Mouse (Mus musculus) ES-E14 (cell line): ENCODE data around the gene Gm1113. TPM values are rescaled to one million over a fixed set of nuclear protein-coding genes. Genes with fewer than 3 reads are reported as not detected.

Experiments used
- DNase-seq: peaks from one replicate; pipeline ENCODE4 v3.0.0-alpha.2; 2013; ENCODE audit warnings: low read depth, low spot score
- H3K27ac ChIP-seq: 2 replicates; pipeline ENCODE4 v1.5.1; 2012; ENCODE audit warnings: low read depth, mild to moderate bottlenecking, low read length, moderate library complexity, mixed read lengths; ENCODE audit not compliant: poor library complexity, insufficient read depth, severe bottlenecking
- H3K36me3 ChIP-seq: 2 replicates; pipeline ENCODE4 v1.6.1; 2012; ENCODE audit warnings: mild to moderate bottlenecking, low read length, moderate library complexity, mixed read lengths; ENCODE audit not compliant: control insufficient read depth, poor library complexity, insufficient read depth, severe bottlenecking
- H3K4me1 ChIP-seq, 2 experiments: fragments of 150-350 bp in 1 of 2; sonication (generic) in 1 of 2; 2 replicates each; pipeline ENCODE4 v1.6.1; 2012; ENCODE audit warnings: low read length in 2 of 2, mild to moderate bottlenecking in 1 of 2, mixed read lengths in 1 of 2; ENCODE audit not compliant: control insufficient read depth in 2 of 2, insufficient read depth in 2 of 2, poor library complexity in 1 of 2
- H3K4me3 ChIP-seq, 2 experiments: fragments of 150-350 bp in 1 of 2; sonication (generic) in 1 of 2; 2 replicates each; pipeline ENCODE4 v1.5.1; 2012; ENCODE audit warnings: low read length in 2 of 2, low read depth in 1 of 2, mild to moderate bottlenecking in 1 of 2, mixed read lengths in 1 of 2; ENCODE audit not compliant: insufficient read depth in 1 of 2, poor library complexity in 1 of 2, severe bottlenecking in 1 of 2
- H3K9ac ChIP-seq: 2 replicates; pipeline ENCODE4 v1.6.1; 2012; ENCODE audit warnings: low read depth, mild to moderate bottlenecking, low read length, mixed read lengths; ENCODE audit not compliant: poor library complexity, insufficient read depth, severe bottlenecking
- H3K9me3 ChIP-seq: fragments of 150-350 bp; sonication (generic); 2 replicates; pipeline ENCODE4 v1.6.1; 2012; ENCODE audit warnings: low read depth, mild to moderate bottlenecking, low read length; ENCODE audit not compliant: control insufficient read depth, insufficient read depth
- CHD2 ChIP-seq: IDR thresholded peaks from 2 replicates; pipeline ENCODE4 v1.6.1; 2014; ENCODE audit warnings: mild to moderate bottlenecking, low read depth, low read length, inconsistent platforms
- HCFC1 ChIP-seq: IDR thresholded peaks from 2 replicates; pipeline ENCODE4 v1.6.1; 2012; ENCODE audit warnings: low read length, inconsistent platforms, borderline replicate concordance; ENCODE audit not compliant: insufficient read depth
- MAFK ChIP-seq: IDR thresholded peaks from 2 replicates; pipeline ENCODE4 v1.6.1; 2014; ENCODE audit warnings: mild to moderate bottlenecking, low read depth, low read length, inconsistent platforms; ENCODE audit not compliant: insufficient read depth
- ZC3H11A ChIP-seq: IDR thresholded peaks from 2 replicates; pipeline ENCODE4 v1.6.1; 2012; ENCODE audit warnings: low read depth, mild to moderate bottlenecking, inconsistent platforms, low read length, borderline replicate concordance
- ZNF384 ChIP-seq: IDR thresholded peaks from 2 replicates; pipeline ENCODE4 v1.6.1; 2012; ENCODE audit warnings: low read depth, low read length, inconsistent platforms
- in situ Hi-C, 2 experiments: fragments of 600-800 bp; cut with MboI; formaldehyde crosslinking; loops; one replicate each; pipeline ENCODE4 v1.15.1; 2025; ENCODE audit warnings: low sequenced_read_pairs in 2 of 2, inconsistent platforms in 1 of 2; ENCODE audit not compliant: unreplicated experiment in 2 of 2
- total RNA-seq: library from RNA; depleted of rRNA; stranded (reverse); fragments of 300-350 nt; gene quantifications from 2 replicates; pipeline ENCODE4 v1.2.3, GENCODE M21; 2012; rRNA removed

Gm1113 gene
- not detected in 2 replicates for total RNA-seq

DNA sequence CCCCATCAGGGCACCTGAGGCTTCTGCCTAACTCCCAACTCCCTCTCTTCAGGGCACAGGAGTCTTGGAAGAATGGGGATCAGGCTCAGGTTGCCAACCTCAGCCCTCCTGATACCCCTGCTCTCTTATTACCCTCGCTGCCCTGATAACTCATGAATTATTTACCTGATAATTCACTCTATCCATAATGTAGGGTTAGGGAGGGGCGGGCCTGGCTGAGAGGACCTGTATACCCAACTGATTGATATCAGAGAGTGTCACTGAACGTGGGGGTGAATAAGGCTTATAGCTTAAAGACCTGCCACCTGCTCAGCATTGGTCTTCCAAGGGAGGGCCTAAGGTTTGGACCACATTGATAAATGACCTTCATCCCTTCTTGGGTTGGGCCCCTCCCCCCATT lies at the start of gene Gm1113:
TSS of gene Gm1113 (minus strand) at position 101 of the 400 bp plus-strand sequence.
- H3K4me1 ChIP-seq, result no peaks in the 10 kb centered on the region
- DNase-seq, result no peak
- no peak within 1 kb of the TSS for H3K9ac ChIP-seq
- H3K4me3 ChIP-seq, result no peak within 1 kb of the TSS
- TF ChIP-seq CHD2 (no peak), MAFK (no peak), ZNF384 (no peak), HCFC1 (no peak), ZC3H11A (no peak)
- no peaks in the 10 kb centered on the region for H3K9me3 ChIP-seq
- H3K36me3 ChIP-seq, result no peaks in the 10 kb centered on the region
- in situ Hi-C loops, result no loop called here
- H3K27ac ChIP-seq, result no peak within 1 kb of the TSS

DNA sequence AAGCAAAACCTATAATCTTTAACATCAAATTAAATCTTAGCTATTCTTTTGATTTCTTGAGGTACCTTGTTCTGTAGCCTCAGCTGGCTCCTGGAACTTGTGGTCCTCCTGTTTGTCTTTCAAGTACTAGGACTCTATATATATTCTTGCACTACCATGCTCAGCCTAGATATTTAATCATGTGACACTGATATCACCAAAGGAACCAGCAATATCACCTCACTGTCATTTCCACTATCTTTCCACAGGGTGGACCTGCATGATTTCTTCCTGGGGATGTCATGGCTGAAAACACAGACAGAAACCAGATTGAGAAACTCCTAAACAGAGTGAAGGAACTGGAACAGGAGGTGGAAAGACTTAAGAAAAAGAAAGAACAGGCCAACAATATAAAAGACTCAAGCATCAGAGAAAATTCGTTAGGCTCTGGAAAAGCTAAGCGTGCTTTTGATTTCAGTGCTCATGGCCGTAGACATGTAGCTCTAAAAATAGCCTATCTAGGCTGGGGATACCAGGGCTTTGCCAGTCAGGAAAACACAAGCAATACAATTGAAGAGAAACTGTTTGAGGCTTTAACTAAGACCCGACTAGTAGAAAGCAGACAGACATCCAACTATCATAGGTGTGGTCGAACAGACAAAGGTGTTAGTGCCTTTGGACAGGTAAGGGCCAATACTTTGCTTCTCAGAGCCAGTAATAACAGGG lies 46.6 kb upstream of the Gm1113 start:
- in situ Hi-C loops, result no loop called here
- Histone ChIP-seq H3K4me3 (no peak overlapping the region), H3K9me3 (no peaks in the 10 kb centered on the region), H3K9ac (no peak overlapping the region), H3K4me1 (peaks cover 0 to 2% of the 10 kb centered on the region in 2 experiments; a peak in 1 of 4 replicates), H3K27ac (no peak overlapping the region), H3K36me3 (peaks cover 18% of the 10 kb centered on the region)
- no peak for TF ChIP-seq MAFK
- no peak for TF ChIP-seq ZNF384
- no peak for TF ChIP-seq HCFC1
- no peak for TF ChIP-seq ZC3H11A
- no peak for TF ChIP-seq CHD2
- DNase-seq, result no peak

DNA sequence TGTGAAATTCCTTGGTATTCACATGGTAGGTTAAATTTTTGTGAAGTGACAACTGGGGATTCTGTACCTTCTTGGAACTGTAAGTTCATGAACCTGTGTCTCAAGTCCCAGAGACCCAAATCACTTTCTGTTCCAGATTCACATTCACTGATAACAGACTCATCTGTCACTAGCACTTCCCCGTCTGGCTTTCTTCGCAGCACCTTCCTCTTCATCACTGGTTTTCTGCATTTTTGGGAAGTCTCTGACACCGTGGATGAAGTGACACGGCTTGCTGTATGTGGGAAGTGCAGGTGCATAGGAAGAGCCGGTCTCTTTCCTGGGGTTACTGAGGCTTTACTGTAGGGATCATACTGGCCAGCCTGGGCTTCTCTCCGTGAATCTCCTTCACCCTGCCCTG lies 43.5 kb upstream of the Gm1113 start:
- H3K36me3 ChIP-seq, result peaks cover 18% of the 10 kb centered on the region

DNA sequence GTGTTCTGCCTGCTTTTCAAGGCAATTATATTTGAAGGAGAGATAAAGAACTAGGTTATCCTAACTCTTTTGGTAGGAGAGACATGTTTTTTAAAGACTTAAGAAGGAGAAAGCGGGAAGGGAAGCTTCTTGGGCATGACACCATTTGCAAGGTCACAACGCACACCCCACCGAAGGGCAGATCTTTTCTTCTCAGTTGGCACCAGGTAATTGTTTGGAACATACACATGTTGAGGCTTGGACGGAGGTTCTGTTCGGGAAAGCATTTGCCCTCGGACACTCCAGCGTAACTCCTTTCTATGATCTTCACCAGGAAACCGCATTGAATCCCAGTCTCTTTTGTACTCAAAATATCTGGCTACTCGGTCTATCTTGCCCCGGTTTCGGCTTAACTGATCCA lies 43.0 kb upstream of the Gm1113 start:
- H3K9ac ChIP-seq, result no peak overlapping the region; the same call in 1 of the 2 replicates
- TF ChIP-seq CHD2, result no peak
- no peak for TF ChIP-seq MAFK
- TF ChIP-seq ZC3H11A, result no peak
- TF ChIP-seq HCFC1, result no peak
- TF ChIP-seq ZNF384, result no peak
- H3K4me3 ChIP-seq, result no peak overlapping the region; a peak in 1 of 4 replicates
- peaks cover 0 to 2% of the 10 kb centered on the region in 2 experiments; a peak in 1 of 4 replicates for H3K4me1 ChIP-seq
- H3K9me3 ChIP-seq, result no peaks in the 10 kb centered on the region
- peaks cover 16% of the 10 kb centered on the region for H3K36me3 ChIP-seq
- no peak for DNase-seq
- in situ Hi-C loops, result no loop called here
- no peak overlapping the region for H3K27ac ChIP-seq

More for the DNA sequence above, 43.5 kb upstream of the Gm1113 start:
- TF ChIP-seq ZC3H11A (no peak), HCFC1 (no peak), ZNF384 (no peak), MAFK (no peak), CHD2 (no peak)
- H3K9ac ChIP-seq, result no peak overlapping the region
- no peak overlapping the region for H3K27ac ChIP-seq
- DNase-seq, result no peak
- peak overlapping the region in 1 of 2 experiments; percentile 11; a peak in 1 of 4 replicates for H3K4me3 ChIP-seq
- H3K4me1 ChIP-seq, result peaks cover 0 to 2% of the 10 kb centered on the region in 2 experiments; a peak in 1 of 4 replicates
- no peaks in the 10 kb centered on the region for H3K9me3 ChIP-seq
- in situ Hi-C loops, result no loop called here
